Mouse (Mus musculus) G1E (cell line): ENCODE data around the gene Map7d2.

Experiments
- CTCF ChIP-seq: IDR thresholded peaks from 2 replicates; pipeline ENCODE4 v1.5.1; 2012; ENCODE audit warnings: low read depth, low read length, inconsistent platforms, mixed read lengths
- GATA2 ChIP-seq: IDR thresholded peaks from 2 replicates; pipeline ENCODE4 v1.6.1; 2012; ENCODE audit warnings: low read depth, low read length, inconsistent platforms, borderline replicate concordance
- POLR2AphosphoS5 ChIP-seq: IDR thresholded peaks from 2 replicates; pipeline ENCODE4 v1.6.1; 2012; ENCODE audit warnings: low read depth, low read length, inconsistent platforms; ENCODE audit not compliant: insufficient replicate concordance
- TAL1 ChIP-seq: conservative IDR thresholded peaks from 2 replicates; pipeline ENCODE4 v1.6.1; 2012; ENCODE audit warnings: low read depth, low read length, inconsistent platforms, mixed read lengths

GRCm38 (mm10) chrX:159532811-159533462, 118.6 kb downstream of the Map7d2 start:
- no peak for TF ChIP-seq GATA2
- no peak for TF ChIP-seq CTCF
- no peak for TF ChIP-seq TAL1
- no peak for TF ChIP-seq POLR2AphosphoS5
